Mouse (Mus musculus) lung, embryonic 14.5 days (tissue): ENCODE results near the gene Olfr430. TPM values are rescaled to one million over a fixed set of nuclear protein-coding genes. Genes with fewer than 3 reads are reported as not detected.
"Not testable (repeated sequence)": the region's sequence is repeated elsewhere in the genome, so short reads cannot be mapped to it uniquely, and the experiment has no call there.

Experiments
- ATAC-seq: fragments of 200-750 bp; cut with Nextera tagmentation; 2 replicates; pipeline ENCODE4 v1.8.0; 2017; ENCODE audit warnings: mild to moderate bottlenecking, moderate TSS enrichment, moderate library complexity; ENCODE audit not compliant: insufficient read depth
- DNase-seq: peaks from one replicate; pipeline ENCODE4 v3.0.0-alpha.2; 2015
- H3K27ac ChIP-seq: fragments of 300-500 bp; sonication (generic); 2 replicates; pipeline ENCODE4 v1.5.1; 2014; ENCODE audit warnings: low read depth, mild to moderate bottlenecking, moderate library complexity
- H3K27me3 ChIP-seq: fragments of 300-500 bp; sonication (generic); 2 replicates; pipeline ENCODE4 v1.6.1; 2014; ENCODE audit warnings: low read length, control low read depth; ENCODE audit not compliant: insufficient read depth
- H3K36me3 ChIP-seq: fragments of 300-500 bp; sonication (generic); 2 replicates; pipeline ENCODE4 v1.6.1; 2014; ENCODE audit warnings: control low read depth; ENCODE audit not compliant: insufficient read depth
- H3K4me1 ChIP-seq: fragments of 300-500 bp; sonication (generic); 2 replicates; pipeline ENCODE4 v1.6.1; 2014; ENCODE audit warnings: antibody characterized with exemption, control low read depth; ENCODE audit not compliant: insufficient read depth
- H3K4me2 ChIP-seq: fragments of 300-500 bp; sonication (generic); 2 replicates; pipeline ENCODE4 v1.6.1; 2014; ENCODE audit warnings: mild to moderate bottlenecking
- H3K4me3 ChIP-seq: fragments of 300-500 bp; sonication (generic); 2 replicates; pipeline ENCODE4 v1.5.1; 2014; ENCODE audit warnings: low read depth, low read length
- H3K9ac ChIP-seq: fragments of 300-500 bp; sonication (generic); 2 replicates; pipeline ENCODE4 v1.6.1; 2014
- H3K9me3 ChIP-seq: fragments of 300-500 bp; sonication (generic); 2 replicates; pipeline ENCODE4 v1.6.1; 2016; ENCODE audit warnings: low read depth, low read length, control low read depth
- CTCF ChIP-seq: IDR thresholded peaks from 2 replicates; pipeline ENCODE4 v1.5.1; 2016; ENCODE audit warnings: antibody characterized with exemption, low read depth
- WGBS: fragments of 180-500 bp; shearing (Covaris S2); extraction: QIAGEN DNeasy Blood & Tissue Kit; methylation state at CpG from one replicate; pipeline ENCODE4 v1.1.7; 2014; 5-methylcytosine and 5-hydroxymethylcytosine counted together
- polyA plus RNA-seq: library from polyadenylated mRNA; unstranded; fragments of >200 nt; fragmentation: Nextera tagmentation; extraction: Ambion mirVana; gene quantifications from 2 replicates; pipeline ENCODE4 v1.2.1, GENCODE M21; 2014

Olfr430 gene
- polyA plus RNA-seq = not detected in 2 replicates

- DNase-seq = no peak
- Histone ChIP-seq H3K36me3 (no peaks in the 10 kb centered on the region), H3K4me3 (no peak within 1 kb of the TSS), H3K27ac (no peak within 1 kb of the TSS), H3K4me1 (no peaks in the 10 kb centered on the region), H3K4me2 (no peak within 1 kb of the TSS), H3K9me3 (no peaks in the 10 kb centered on the region), H3K9ac (no peak within 1 kb of the TSS), H3K27me3 (no peaks in the 10 kb centered on the region)
- WGBS = 86% methylated on average over 3 of the region's 3 CpGs
- no peak for ATAC-seq
- TF ChIP-seq CTCF = no peak
These were observed at the start of gene Olfr430 for GRCm38 (mm10) chr1:174066305-174066704. Gene Olfr430 (plus strand): TSS chr1:174066605.

GRCm38 (mm10) chr1:174031698-174032097, 34.7 kb upstream of the Olfr430 start, which contains the start of gene Ifi205:
Gene Ifi205 (minus strand): TSS chr1:174031810.
- no peaks in the 10 kb centered on the region for H3K4me1 ChIP-seq
- H3K4me3 ChIP-seq = no peak within 1 kb of the TSS
- H3K36me3 ChIP-seq = no peaks in the 10 kb centered on the region
- H3K4me2 ChIP-seq = no peak within 1 kb of the TSS
- no peak for ATAC-seq
- H3K9me3 ChIP-seq = no peaks in the 10 kb centered on the region
- no peaks in the 10 kb centered on the region for H3K27me3 ChIP-seq
- no peak within 1 kb of the TSS for H3K27ac ChIP-seq
- 35% methylated on average over 1 of the region's 1 CpGs for WGBS
- H3K9ac ChIP-seq = no peak within 1 kb of the TSS
- DNase-seq = no peak
- TF ChIP-seq CTCF = no peak

- no peak for ATAC-seq
- no peak for TF ChIP-seq CTCF
- H3K9ac ChIP-seq = no peak overlapping the region
- no peaks in the 10 kb centered on the region for H3K27me3 ChIP-seq
- no peaks in the 10 kb centered on the region for H3K4me1 ChIP-seq
- no peak overlapping the region for H3K4me2 ChIP-seq
- H3K36me3 ChIP-seq = no peaks in the 10 kb centered on the region
- no peaks in the 10 kb centered on the region for H3K9me3 ChIP-seq
- no peak for DNase-seq
- WGBS = 63% methylated on average over 4 of the region's 4 CpGs
- no peak overlapping the region for H3K27ac ChIP-seq
- H3K4me3 ChIP-seq = no peak overlapping the region
These were observed 30.6 kb upstream of the Olfr430 start for GRCm38 (mm10) chr1:174035841-174036240.

GRCm38 (mm10) chr1:174038480-174038879, 27.9 kb upstream of the Olfr430 start:
- H3K27ac ChIP-seq = no peak overlapping the region
- peak; percentile 50 for DNase-seq
- TF ChIP-seq CTCF = no peak
- H3K27me3 ChIP-seq = no peaks in the 10 kb centered on the region
- no peak overlapping the region for H3K4me2 ChIP-seq
- 54% methylated on average over 3 of the region's 3 CpGs for WGBS
- no peaks in the 10 kb centered on the region for H3K36me3 ChIP-seq
- H3K9ac ChIP-seq = no peak overlapping the region
- no peaks in the 10 kb centered on the region for H3K4me1 ChIP-seq
- no peaks in the 10 kb centered on the region for H3K9me3 ChIP-seq
- 0 out of 2 replicates have a peak, but pooled peaks have one; percentile 47 for ATAC-seq
- no peak overlapping the region for H3K4me3 ChIP-seq

- Histone ChIP-seq H3K27ac (no peak within 1 kb of the TSS), H3K9ac (no peak within 1 kb of the TSS), H3K4me1 (no peaks in the 10 kb centered on the region), H3K36me3 (no peaks in the 10 kb centered on the region), H3K4me2 (no peak within 1 kb of the TSS), H3K27me3 (no peaks in the 10 kb centered on the region), H3K4me3 (no peak within 1 kb of the TSS), H3K9me3 (no peaks in the 10 kb centered on the region)
- TF ChIP-seq CTCF = no peak
- 56% methylated on average over 7 of the region's 7 CpGs for WGBS
- ATAC-seq (peak; percentile 74; the same call in 1 of the 2 replicates), DNase-seq (peak; percentile 92)
These were observed 25.8 kb upstream of the Olfr430 start, which contains the start of gene Olfr433 for GRCm38 (mm10) chr1:174040523-174041177. Gene Olfr433 (plus strand): TSS chr1:174040705.

- not testable (repeated sequence) for H3K27ac ChIP-seq, DNase-seq, H3K36me3 ChIP-seq, H3K9ac ChIP-seq, H3K4me1 ChIP-seq, ATAC-seq, H3K9me3 ChIP-seq, H3K4me2 ChIP-seq, H3K4me3 ChIP-seq, H3K27me3 ChIP-seq
- WGBS = 86% methylated on average over 12 of the region's 12 CpGs
These were observed 24.1 kb upstream of the Olfr430 start for GRCm38 (mm10) chr1:174042091-174042884.

GRCm38 (mm10) chr1:174044431-174044830, 22.0 kb upstream of the Olfr430 start:
- Histone ChIP-seq H3K27ac (no peak overlapping the region), H3K27me3 (no peaks in the 10 kb centered on the region), H3K9ac (no peak overlapping the region), H3K9me3 (no peaks in the 10 kb centered on the region), H3K4me3 (no peak overlapping the region), H3K36me3 (no peaks in the 10 kb centered on the region), H3K4me2 (no peak overlapping the region), H3K4me1 (no peaks in the 10 kb centered on the region)
- ATAC-seq (no peak), DNase-seq (no peak)
- 63% methylated on average over 2 of the region's 2 CpGs for WGBS
- no peak for TF ChIP-seq CTCF

- H3K9me3 ChIP-seq, ATAC-seq: not testable (repeated sequence)
- 64% methylated on average over 5 of the region's 6 CpGs for WGBS
These were observed 18.2 kb upstream of the Olfr430 start for GRCm38 (mm10) chr1:174048227-174048626.

More at GRCm38 (mm10) chr1:174048227-174048626, 18.2 kb upstream of the Olfr430 start:
- not testable (repeated sequence) for DNase-seq, H3K4me1 ChIP-seq, H3K9ac ChIP-seq, H3K36me3 ChIP-seq, H3K4me3 ChIP-seq, H3K27me3 ChIP-seq, H3K27ac ChIP-seq, H3K4me2 ChIP-seq
